Mouse (Mus musculus) colon, adult 2 months (tissue): Measurements from ENCODE around the gene Hist1h4i. TPM values are rescaled to one million over a fixed set of nuclear protein-coding genes. Genes with fewer than 3 reads are reported as not detected.

Source experiments
- polyA plus RNA-seq: library from polyadenylated mRNA; depleted of rRNA; stranded (reverse); fragments of >200 nt; gene quantifications from 2 replicates; pipeline ENCODE4 v1.2.3, GENCODE M21; 2012; rRNA removed

The Hist1h4i gene
- 12.2 and 15.0 TPM in 2 replicates for polyA plus RNA-seq

GRCm38 (mm10) chr13:22041142-22041536 lies at the start of gene Hist1h4i:
Gene Hist1h4i, minus strand, starts transcription at chr13:22041362.

GRCm38 (mm10) chr13:22084140-22084539 lies 43.0 kb upstream of the Hist1h4i start, which contains the start of gene Vmn1r188:
Gene Vmn1r188, plus strand, starts transcription at chr13:22084440.

GRCm38 (mm10) chr13:22042568-22043502 lies 1.7 kb upstream of the Hist1h4i start, which contains the start of the genes Hist1h2ag and Hist1h2bj:
Gene Hist1h2ag, minus strand, starts transcription at chr13:22042944.
Gene Hist1h2bj, plus strand, starts transcription at chr13:22043214.

GRCm38 (mm10) chr13:22035267-22036148 lies 5.7 kb downstream of the Hist1h4i start, which contains the start of the genes Hist1h2ah and Hist1h2bk:
Gene Hist1h2ah, minus strand, starts transcription at chr13:22035568.
Gene Hist1h2bk, plus strand, starts transcription at chr13:22035870.

GRCm38 (mm10) chr13:22009642-22010041 lies 31.5 kb downstream of the Hist1h4i start, which contains the start of gene Prss16:
Gene Prss16, minus strand, starts transcription at chr13:22009742.

Other genes with a start within 250 kb of the Hist1h4i start
- 37.1 and 59.1 TPM in 2 replicates for gene Hist1h2bq, start 231.2 kb downstream of the Hist1h4i start, polyA plus RNA-seq
- gene Hist1h2ao, start 230.9 kb downstream of the Hist1h4i start, polyA plus RNA-seq: not detected in 2 replicates
- not detected in 2 replicates for gene Hist1h4m, start 229.6 kb downstream of the Hist1h4i start, polyA plus RNA-seq
- gene Hist1h4n, start 209.2 kb downstream of the Hist1h4i start, polyA plus RNA-seq: 47.6 and 53.6 TPM in 2 replicates
- gene Hist1h2ap, start 207.9 kb downstream of the Hist1h4i start, polyA plus RNA-seq: 577 and 675 TPM in 2 replicates
- gene Hist1h2br, start 207.6 kb downstream of the Hist1h4i start, polyA plus RNA-seq: 32.1 and 54.0 TPM in 2 replicates
- gene Zfp184, start 96.3 kb downstream of the Hist1h4i start, polyA plus RNA-seq: 0.06 and 0.16 TPM in 2 replicates
- gene Pom121l2, start 60.2 kb downstream of the Hist1h4i start, polyA plus RNA-seq: not detected in 2 replicates
- gene Prss16, start 31.6 kb downstream of the Hist1h4i start, polyA plus RNA-seq: 1.2 and 1.6 TPM in 2 replicates
- 37.2 and 61.6 TPM in 2 replicates for gene Hist1h2ah, start 5.8 kb downstream of the Hist1h4i start, polyA plus RNA-seq
- gene Hist1h2bk, start 5.5 kb downstream of the Hist1h4i start, polyA plus RNA-seq: 27.3 and 32.1 TPM in 2 replicates
- 7.1 and 13.4 TPM in 2 replicates for gene Hist1h2ag, start 1.6 kb upstream of the Hist1h4i start, polyA plus RNA-seq
- gene Hist1h2bj, start 1.9 kb upstream of the Hist1h4i start, polyA plus RNA-seq: 14.1 and 15.9 TPM in 2 replicates
- gene Vmn1r188, start 43.1 kb upstream of the Hist1h4i start, polyA plus RNA-seq: not detected in 2 replicates
- not detected in 2 replicates for gene Vmn1r189, start 64.5 kb upstream of the Hist1h4i start, polyA plus RNA-seq
- gene Vmn1r191, start 142.6 kb upstream of the Hist1h4i start, polyA plus RNA-seq: not detected in 2 replicates
- not detected in 2 replicates for gene Vmn1r192, start 149.8 kb upstream of the Hist1h4i start, polyA plus RNA-seq
- not detected in 2 replicates for gene Vmn1r193, start 181.8 kb upstream of the Hist1h4i start, polyA plus RNA-seq
- not detected in 2 replicates for gene Vmn1r194, start 202.9 kb upstream of the Hist1h4i start, polyA plus RNA-seq
- not detected in 2 replicates for gene Vmn1r195, start 229.2 kb upstream of the Hist1h4i start, polyA plus RNA-seq
- not detected in 2 replicates for gene Vmn1r196, start 248.6 kb upstream of the Hist1h4i start, polyA plus RNA-seq